Mouse (Mus musculus): ENCODE measurements around the gene Vps13d.

DNA sequence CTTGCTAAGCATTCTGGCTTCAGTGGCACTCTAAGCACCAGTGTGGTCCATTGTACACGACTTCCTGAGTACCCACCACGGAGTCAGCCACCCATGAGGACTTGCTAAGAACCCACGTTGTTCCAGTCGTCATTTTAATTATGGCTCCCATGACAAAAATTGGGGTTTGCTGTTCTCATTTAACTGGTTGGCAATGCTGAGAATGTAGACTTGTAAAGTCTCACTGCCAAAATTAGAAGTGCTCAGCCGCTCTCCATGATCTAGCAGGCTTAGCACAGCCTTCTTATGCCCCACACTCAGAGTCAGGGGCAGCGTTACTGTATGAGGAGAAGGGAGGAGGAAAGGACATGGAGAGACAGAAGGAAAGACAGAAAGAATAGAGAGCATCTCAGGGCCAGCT is 216.8 kb downstream of the Vps13d start:
- TF ChIP-seq CTCF (IDR thresholded peaks at IDR 0.05; ENCODE audit: insufficient read depth, low read depth, low read length) (no peak), POLR2A (IDR thresholded peaks at IDR 0.05; ENCODE audit: insufficient read depth, low read depth, low read length) (no peak)
